Mouse (Mus musculus) MEL (cell line): Measurements from ENCODE around the gene Cox11. TPM values are rescaled to one million over a fixed set of nuclear protein-coding genes. Genes with fewer than 3 reads are reported as not detected.

Source experiments
- DNase-seq: peaks from one replicate; pipeline ENCODE4 v3.0.0; 2011; ENCODE audit warnings: low read depth, low spot score
- H3K27ac ChIP-seq: 2 replicates; pipeline ENCODE4 v1.5.1; 2012; ENCODE audit warnings: low read depth, mild to moderate bottlenecking, control low read depth, low read length, moderate library complexity; ENCODE audit not compliant: control insufficient read depth
- H3K27me3 ChIP-seq, 2 experiments: fragments of 150-350 bp in 1 of 2; sonication (generic) in 1 of 2; 2 replicates each; pipeline ENCODE4 v1.6.1; 2012; ENCODE audit warnings: low read length in 2 of 2, mild to moderate bottlenecking in 2 of 2, improper control_type of control experiment in 1 of 2, moderate library complexity in 1 of 2; ENCODE audit not compliant: insufficient read depth in 2 of 2, control insufficient read depth in 1 of 2
- H3K36me3 ChIP-seq, 2 experiments: 2 replicates each; pipeline ENCODE4 v1.6.1; 2012 to 2014; ENCODE audit warnings: low read length in 2 of 2, improper control_type of control experiment in 1 of 2, inconsistent platforms in 1 of 2, mild to moderate bottlenecking in 1 of 2; ENCODE audit not compliant: insufficient read depth in 2 of 2, control insufficient read depth in 1 of 2
- H3K4me1 ChIP-seq, 2 experiments: fragments of 150-350 bp in 1 of 2; sonication (generic) in 1 of 2; 2 replicates each; pipeline ENCODE4 v1.6.1; 2012; ENCODE audit warnings: low read length in 2 of 2, improper control_type of control experiment in 1 of 2, mild to moderate bottlenecking in 1 of 2; ENCODE audit not compliant: insufficient read depth in 2 of 2, control insufficient read depth in 1 of 2
- H3K4me3 ChIP-seq, 2 experiments: fragments of 150-350 bp in 1 of 2; sonication (generic) in 1 of 2; 2 replicates each; pipeline ENCODE4 v1.5.1; 2012; ENCODE audit warnings: low read depth in 2 of 2, low read length in 2 of 2, mild to moderate bottlenecking in 2 of 2, moderate library complexity in 2 of 2, control low read depth in 1 of 2, improper control_type of control experiment in 1 of 2; ENCODE audit not compliant: control insufficient read depth in 1 of 2, insufficient read depth in 1 of 2
- H3K79me2 ChIP-seq: 2 replicates; pipeline ENCODE4 v1.6.1; 2012; ENCODE audit warnings: mild to moderate bottlenecking, low read length, moderate library complexity; ENCODE audit not compliant: control insufficient read depth, poor library complexity, insufficient read depth
- H3K9ac ChIP-seq: 2 replicates; pipeline ENCODE4 v1.6.1; 2012; ENCODE audit warnings: low read depth, mild to moderate bottlenecking, control low read depth, low read length, moderate library complexity; ENCODE audit not compliant: control insufficient read depth, poor library complexity, severe bottlenecking
- H3K9me3 ChIP-seq: fragments of 150-350 bp; sonication (generic); replicated peaks from 2 replicates; pipeline ENCODE4 v1.6.1; 2012; ENCODE audit warnings: mild to moderate bottlenecking, low read length, improper control_type of control experiment, moderate library complexity; ENCODE audit not compliant: insufficient read depth
- BHLHE40 ChIP-seq: IDR thresholded peaks from 2 replicates; pipeline ENCODE4 v1.6.1; 2012; ENCODE audit warnings: low read depth, mild to moderate bottlenecking, inconsistent platforms, low read length, improper control_type of control experiment, borderline replicate concordance
- CTCF ChIP-seq, 3 experiments: IDR thresholded peaks in 2 of 3; conservative IDR thresholded peaks in 1 of 3; 2 replicates each; pipeline ENCODE4 v1.5.1; 2011 to 2012; ENCODE audit warnings: low read length in 3 of 3, low read depth in 2 of 3, mild to moderate bottlenecking in 2 of 3, improper control_type of control experiment in 1 of 3, inconsistent platforms in 1 of 3, mixed read lengths in 1 of 3, moderate library complexity in 1 of 3; ENCODE audit not compliant: control insufficient read depth in 1 of 3, insufficient read depth in 1 of 3, poor library complexity in 1 of 3, severe bottlenecking in 1 of 3
- ELF1 ChIP-seq: IDR thresholded peaks from 2 replicates; pipeline ENCODE4 v1.6.1; 2014; ENCODE audit warnings: low read depth, mild to moderate bottlenecking, inconsistent platforms, low read length, improper control_type of control experiment, moderate library complexity
- EP300 ChIP-seq, 2 experiments: IDR thresholded peaks; 2 replicates each; pipeline ENCODE4 v1.6.1; 2011; ENCODE audit warnings: improper control_type of control experiment in 2 of 2, low read length in 2 of 2, low read depth in 1 of 2, mild to moderate bottlenecking in 1 of 2
- ETS1 ChIP-seq: IDR thresholded peaks from 2 replicates; pipeline ENCODE4 v1.6.1; 2012; ENCODE audit warnings: low read depth, mild to moderate bottlenecking, inconsistent platforms, low read length, improper control_type of control experiment, moderate library complexity
- GATA1 ChIP-seq: IDR thresholded peaks from 2 replicates; pipeline ENCODE4 v1.6.1; 2011; ENCODE audit warnings: low read depth, low read length, improper control_type of control experiment
- HCFC1 ChIP-seq: IDR thresholded peaks from 2 replicates; pipeline ENCODE4 v1.6.1; 2012; ENCODE audit warnings: low read depth, mild to moderate bottlenecking, inconsistent platforms, low read length, improper control_type of control experiment, moderate library complexity
- JUND ChIP-seq: IDR thresholded peaks from 2 replicates; pipeline ENCODE4 v1.6.1; 2011; ENCODE audit warnings: low read depth, mild to moderate bottlenecking, improper control_type of control experiment, low read length
- KAT2A ChIP-seq: conservative IDR thresholded peaks from 2 replicates; pipeline ENCODE4 v1.6.1; 2012; ENCODE audit warnings: low read depth, low read length, improper control_type of control experiment, inconsistent platforms
- MAFK ChIP-seq: IDR thresholded peaks from 2 replicates; pipeline ENCODE4 v1.6.1; 2011; ENCODE audit warnings: low read depth, mild to moderate bottlenecking, low read length, improper control_type of control experiment, borderline replicate concordance
- MEF2A ChIP-seq: IDR thresholded peaks from 2 replicates; pipeline ENCODE4 v1.6.1; 2014; ENCODE audit warnings: low read depth, mild to moderate bottlenecking, inconsistent platforms, low read length, improper control_type of control experiment; ENCODE audit not compliant: poor library complexity, insufficient replicate concordance, severe bottlenecking; ENCODE audit errors: extremely low read depth
- MXI1 ChIP-seq: IDR thresholded peaks from 2 replicates; pipeline ENCODE4 v1.6.1; 2011; ENCODE audit warnings: mild to moderate bottlenecking, low read depth, low read length, improper control_type of control experiment
- NRF1 ChIP-seq: IDR thresholded peaks from 2 replicates; pipeline ENCODE4 v1.6.1; 2014; ENCODE audit warnings: low read depth, mild to moderate bottlenecking, inconsistent platforms, low read length, improper control_type of control experiment, moderate library complexity; ENCODE audit not compliant: poor library complexity, insufficient read depth, severe bottlenecking
- POLR2A ChIP-seq, 2 experiments: IDR thresholded peaks; 2 replicates each; pipeline ENCODE4 v1.6.1; 2011 to 2012; ENCODE audit warnings: low read length in 2 of 2, mild to moderate bottlenecking in 2 of 2, control low read depth in 1 of 2, improper control_type of control experiment in 1 of 2, low read depth in 1 of 2, moderate library complexity in 1 of 2; ENCODE audit not compliant: control insufficient read depth in 1 of 2, insufficient read depth in 1 of 2, poor library complexity in 1 of 2
- POLR2AphosphoS2 ChIP-seq: IDR thresholded peaks from 2 replicates; pipeline ENCODE4 v1.6.1; 2011; ENCODE audit warnings: low read length, improper control_type of control experiment
- POLR2AphosphoS5 ChIP-seq: IDR thresholded peaks from 2 replicates; pipeline ENCODE4 v1.6.1; 2012; ENCODE audit warnings: low read depth, borderline replicate concordance, mild to moderate bottlenecking, inconsistent platforms, low read length, moderate library complexity, mixed read lengths
- SIN3A ChIP-seq: IDR thresholded peaks from 2 replicates; pipeline ENCODE4 v1.6.1; 2012; ENCODE audit warnings: low read length, improper control_type of control experiment, inconsistent platforms
- SMC3 ChIP-seq: IDR thresholded peaks from 2 replicates; pipeline ENCODE4 v1.6.1; 2011; ENCODE audit warnings: low read depth, low read length, improper control_type of control experiment
- TAL1 ChIP-seq: IDR thresholded peaks from 2 replicates; pipeline ENCODE4 v1.6.1; 2012; ENCODE audit warnings: mild to moderate bottlenecking, inconsistent platforms, low read length, moderate library complexity, mixed read lengths
- TBP ChIP-seq: IDR thresholded peaks from 2 replicates; pipeline ENCODE4 v1.8.0; 2011; ENCODE audit warnings: low read depth, low read length, improper control_type of control experiment
- TCF12 ChIP-seq: IDR thresholded peaks from 2 replicates; pipeline ENCODE4 v1.6.1; 2014; ENCODE audit warnings: low read depth, mild to moderate bottlenecking, inconsistent platforms, low read length, improper control_type of control experiment, moderate library complexity
- UBTF ChIP-seq: IDR thresholded peaks from 2 replicates; pipeline ENCODE4 v1.6.1; 2012; ENCODE audit warnings: low read depth, mild to moderate bottlenecking, inconsistent platforms, low read length, improper control_type of control experiment, moderate library complexity, borderline replicate concordance; ENCODE audit not compliant: insufficient read depth
- ZC3H11A ChIP-seq: IDR thresholded peaks from 2 replicates; pipeline ENCODE4 v1.6.1; 2012; ENCODE audit warnings: low read depth, mild to moderate bottlenecking, inconsistent platforms, low read length, improper control_type of control experiment
- ZNF384 ChIP-seq: IDR thresholded peaks from 2 replicates; pipeline ENCODE4 v1.6.1; 2012; ENCODE audit warnings: low read depth, mild to moderate bottlenecking, inconsistent platforms, low read length, improper control_type of control experiment
- polyA plus RNA-seq, 2 experiments: library from polyadenylated mRNA; stranded (reverse) in 1 of 2; unstranded in 1 of 2; fragments of >175 nt in 1 of 2; fragments of >200 nt in 1 of 2; gene quantifications; 2 replicates each; pipeline versions ENCODE4 v1.2.1 to v1.2.4; 2012; ENCODE audit warnings: low replicate concordance in 2 of 2, low read depth in 1 of 2; ENCODE audit not compliant: insufficient read length in 2 of 2, insufficient read depth in 1 of 2, missing spikeins in 1 of 2
- total RNA-seq: library from RNA; depleted of rRNA; stranded (reverse); fragments of 300-350 nt; gene quantifications from 2 replicates; pipeline ENCODE4 v1.2.3, GENCODE M21; 2012

Cox11 gene
- total and polyA plus RNA-seq, 3 experiments: 19.3 to 21.0 TPM; not detected in 1

DNA sequence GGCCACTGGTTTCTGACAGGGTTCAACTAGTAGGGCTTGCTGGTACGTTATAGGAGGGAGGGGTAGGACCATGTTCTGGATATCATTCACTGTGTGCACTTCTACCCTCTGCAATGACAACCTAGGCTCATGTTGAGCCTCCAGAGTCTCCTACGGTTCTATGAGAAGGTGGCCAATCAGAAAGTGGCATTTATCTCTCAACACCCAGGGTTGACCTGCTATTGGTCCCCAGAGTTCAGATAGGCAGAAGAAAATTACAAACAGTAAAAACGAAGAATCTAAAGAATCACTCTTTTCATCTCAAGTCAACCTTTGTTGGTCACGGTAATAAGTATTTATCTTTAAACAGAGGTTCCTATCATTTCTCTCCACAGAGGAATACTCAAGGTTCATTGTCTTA lies 28.9 kb downstream of the Cox11 start:
- Histone ChIP-seq H3K27me3 (no peaks in the 10 kb centered on the region), H3K9me3 (no peaks in the 10 kb centered on the region), H3K27ac (peak overlapping the region; percentile 63), H3K4me1 (peaks cover 39 to 44% of the 10 kb centered on the region in 2 experiments), H3K4me3 (no peak overlapping the region), H3K9ac (no peak overlapping the region), H3K79me2 (no peaks in the 10 kb centered on the region), H3K36me3 (peaks cover 4 to 48% of the 10 kb centered on the region in 2 experiments)
- peak; percentile 38 for DNase-seq
- TF ChIP-seq EP300 (IDR thresholded peaks at IDR 0.05; ENCODE audit: low read depth in 1 of 2, low read length in 2 of 2) (peak in 1 of 2 experiments; percentile 52; a peak in 1 of 4 replicates), TBP (no peak)

DNA sequence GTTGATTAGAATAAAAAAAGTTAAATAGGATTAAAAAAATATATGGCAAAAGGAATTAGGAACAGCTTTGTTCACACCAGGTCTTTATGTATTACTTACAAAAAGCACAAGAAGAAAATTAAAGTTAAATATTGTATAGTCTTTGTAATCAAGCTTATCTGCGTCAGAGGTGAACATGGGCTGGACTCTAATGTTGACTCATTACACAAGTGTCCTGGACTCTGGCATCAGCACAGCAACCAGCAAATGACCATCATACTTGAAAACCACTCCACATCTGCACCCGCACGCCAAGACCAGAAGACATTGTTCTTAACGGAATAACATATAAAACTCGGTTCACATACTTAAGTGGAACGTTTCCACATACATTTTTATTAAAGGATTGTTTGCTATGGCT lies 29.4 kb downstream of the Cox11 start:
- H3K9ac ChIP-seq: no peak overlapping the region
- H3K4me3 ChIP-seq: no peak overlapping the region
- DNase-seq: no peak
- no peaks in the 10 kb centered on the region for H3K27me3 ChIP-seq
- no peak for TF ChIP-seq HCFC1
- TF ChIP-seq NRF1: no peak
- no peak for TF ChIP-seq TBP
- TF ChIP-seq EP300 (IDR thresholded peaks at IDR 0.05; ENCODE audit: low read depth in 1 of 2, low read length in 2 of 2): no peak
- TF ChIP-seq POLR2AphosphoS2: no peak
- no peak for TF ChIP-seq ELF1
- H3K36me3 ChIP-seq: peaks cover 6 to 45% of the 10 kb centered on the region in 2 experiments
- H3K79me2 ChIP-seq: no peaks in the 10 kb centered on the region
- H3K27ac ChIP-seq: no peak overlapping the region; the same call in 1 of the 2 replicates
- H3K9me3 ChIP-seq: no peaks in the 10 kb centered on the region
- H3K4me1 ChIP-seq: peaks cover 38 to 41% of the 10 kb centered on the region in 2 experiments

DNA sequence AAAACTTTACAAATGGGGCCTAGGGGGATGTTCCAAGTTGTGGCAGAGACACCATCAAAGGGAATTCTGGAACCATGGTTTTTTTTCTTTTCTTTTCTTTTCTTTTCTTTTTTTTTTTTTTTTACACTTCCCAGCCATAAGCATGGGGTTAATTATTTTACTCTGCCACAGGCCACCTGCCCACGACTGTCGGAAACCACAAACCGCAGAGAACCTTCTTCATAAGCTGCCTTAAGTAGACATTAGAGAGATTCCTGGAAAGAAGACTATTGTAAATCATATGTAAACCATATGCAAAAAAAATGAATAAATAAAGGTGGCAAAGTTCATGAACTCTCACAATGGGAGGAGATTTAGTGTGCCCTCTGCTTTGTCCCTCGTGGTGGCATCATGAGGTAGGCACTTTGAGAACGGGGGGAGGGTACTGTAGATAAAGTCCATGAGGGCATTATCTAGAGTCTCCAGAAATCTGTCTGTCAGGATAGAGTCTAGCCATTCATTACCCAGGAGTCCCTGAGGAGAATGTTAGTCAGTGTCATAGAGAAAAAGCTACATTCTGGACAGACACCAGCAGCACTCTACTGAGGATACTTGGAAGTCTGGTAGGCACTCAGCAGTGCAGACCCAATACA lies 37.6 kb downstream of the Cox11 start:
- no peaks in the 10 kb centered on the region for H3K79me2 ChIP-seq
- peak overlapping the region; percentile 49 for H3K27ac ChIP-seq
- no peak overlapping the region for H3K4me3 ChIP-seq
- H3K9ac ChIP-seq: no peak overlapping the region
- no peaks in the 10 kb centered on the region for H3K27me3 ChIP-seq
- peak; percentile 63 for DNase-seq
- H3K4me1 ChIP-seq: peaks cover 3 to 18% of the 10 kb centered on the region in 2 experiments; a peak in 3 of 4 replicates
- H3K36me3 ChIP-seq: peaks cover 12 to 25% of the 10 kb centered on the region in 2 experiments
- H3K9me3 ChIP-seq: no peaks in the 10 kb centered on the region
- no peak for TF ChIP-seq MEF2A
- TF ChIP-seq JUND: no peak
- TF ChIP-seq MXI1: no peak
- TF ChIP-seq POLR2AphosphoS5: no peak
- TF ChIP-seq TAL1: peak; percentile 62
- no peak for TF ChIP-seq CTCF (IDR thresholded peaks at IDR 0.05 in 2 of 3, conservative IDR thresholded peaks at IDR 0.05 in 1 of 3; ENCODE audit: control insufficient read depth in 1 of 3, insufficient read depth in 1 of 3, low read depth in 2 of 3, low read length in 3 of 3, poor library complexity in 1 of 3, severe bottlenecking in 1 of 3)
- TF ChIP-seq ZC3H11A: no peak
- TF ChIP-seq MAFK: 0 out of 2 replicates have a peak, but pooled peaks have one; percentile 8
- TF ChIP-seq UBTF: no peak
- no peak for TF ChIP-seq TBP
- TF ChIP-seq ZNF384: peak; percentile 87
- TF ChIP-seq BHLHE40: peak; percentile 6; the same call in 1 of the 2 replicates
- TF ChIP-seq SIN3A: no peak; the same call in 1 of the 2 replicates
- peak; percentile 85 for TF ChIP-seq TCF12
- no peak for TF ChIP-seq SMC3
- peak; percentile 62 for TF ChIP-seq ETS1
- peak; percentile 84 for TF ChIP-seq GATA1
- TF ChIP-seq KAT2A: no peak
- no peak for TF ChIP-seq POLR2A (IDR thresholded peaks at IDR 0.05; ENCODE audit: control insufficient read depth in 1 of 2, insufficient read depth in 1 of 2, low read depth in 1 of 2, low read length in 2 of 2, poor library complexity in 1 of 2)
